Mouse (Mus musculus) forebrain, embryonic 14.5 days (tissue): ENCODE measurements around the gene Rdh12. TPM values are rescaled to one million over a fixed set of nuclear protein-coding genes. Genes with fewer than 3 reads are reported as not detected.
"Not testable (repeated sequence)": the region's sequence is repeated elsewhere in the genome, so short reads cannot be mapped to it uniquely, and the experiment has no call there.

Experiments used
- ATAC-seq: fragments of 200-750 bp; cut with Nextera tagmentation; 2 replicates; pipeline ENCODE4 v1.8.0; 2017; ENCODE audit warnings: mild to moderate bottlenecking, moderate library complexity
- DNase-seq: peaks from one replicate; pipeline ENCODE4 v3.0.0-alpha.2; 2015; ENCODE audit warnings: low spot score
- H3K27ac ChIP-seq: fragments of 300-500 bp; sonication (generic); 2 replicates; pipeline ENCODE4 v1.5.1; 2014; ENCODE audit warnings: low read depth, mild to moderate bottlenecking, control low read depth, low read length, moderate library complexity
- H3K27me3 ChIP-seq: fragments of 300-500 bp; sonication (generic); replicated peaks from 2 replicates; pipeline ENCODE4 v1.6.1; 2014; ENCODE audit warnings: low read length, control low read depth, mixed read lengths; ENCODE audit not compliant: control insufficient read depth, insufficient read depth
- H3K36me3 ChIP-seq: fragments of 300-500 bp; sonication (generic); 2 replicates; pipeline ENCODE4 v1.6.1; 2014; ENCODE audit warnings: low read length, control low read depth; ENCODE audit not compliant: control insufficient read depth, insufficient read depth
- H3K4me1 ChIP-seq: fragments of 300-500 bp; sonication (generic); 2 replicates; pipeline ENCODE4 v1.6.1; 2014; ENCODE audit warnings: antibody characterized with exemption, low read length, control low read depth; ENCODE audit not compliant: control insufficient read depth, insufficient read depth
- H3K4me2 ChIP-seq: fragments of 300-500 bp; sonication (generic); 2 replicates; pipeline ENCODE4 v1.6.1; 2014; ENCODE audit warnings: mild to moderate bottlenecking, control low read depth, low read length
- H3K4me3 ChIP-seq: fragments of 300-500 bp; sonication (generic); 2 replicates; pipeline ENCODE4 v1.5.1; 2014; ENCODE audit warnings: low read depth, low read length, control low read depth
- H3K9ac ChIP-seq: fragments of 300-500 bp; sonication (generic); 2 replicates; pipeline ENCODE4 v1.6.1; 2014; ENCODE audit warnings: mild to moderate bottlenecking, low read length, control low read depth, moderate library complexity
- H3K9me3 ChIP-seq: fragments of 300-500 bp; sonication (generic); replicated peaks from 2 replicates; pipeline ENCODE4 v1.6.1; 2016; ENCODE audit warnings: low read length, control low read depth, mixed read lengths; ENCODE audit not compliant: control insufficient read depth
- WGBS: fragments of 180-500 bp; shearing (Covaris S2); extraction: QIAGEN DNeasy Blood & Tissue Kit; methylation state at CpG from one replicate; pipeline ENCODE4 v1.1.7; 2014; 5-methylcytosine and 5-hydroxymethylcytosine counted together
- polyA plus RNA-seq: library from polyadenylated mRNA; unstranded; fragments of >200 nt; fragmentation: Nextera tagmentation; extraction: Ambion mirVana; gene quantifications from 2 replicates; pipeline ENCODE4 v1.2.1, GENCODE M21; 2014

Gene Rdh12
- polyA plus RNA-seq, 1 experiment from 2014 or later: 0.89 TPM

DNA sequence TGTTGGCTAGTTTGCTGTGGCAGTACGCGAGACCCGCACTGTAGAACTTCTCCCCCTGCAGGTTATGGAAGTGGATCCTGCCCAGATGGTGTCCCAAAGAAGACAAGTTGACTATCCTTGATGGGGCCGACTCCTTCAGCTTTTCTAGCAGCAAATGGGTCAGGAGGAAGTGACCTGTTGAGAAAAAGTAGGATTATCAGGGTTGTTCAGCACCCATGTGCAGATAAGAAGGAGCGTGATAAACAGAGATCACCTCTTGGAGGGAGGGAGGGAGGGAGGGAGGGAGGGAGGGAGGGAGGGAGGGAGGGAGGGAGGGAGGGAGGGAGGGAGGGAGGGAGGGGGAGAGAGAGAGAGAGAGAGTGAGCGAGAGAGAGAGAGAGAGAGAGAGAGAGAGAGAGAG lies 23.6 kb upstream of the Rdh12 start:
- not testable (repeated sequence) for H3K9ac ChIP-seq, DNase-seq, H3K4me2 ChIP-seq, H3K9me3 ChIP-seq, H3K4me1 ChIP-seq, H3K4me3 ChIP-seq, ATAC-seq, H3K27ac ChIP-seq, H3K27me3 ChIP-seq
- WGBS: 96% methylated on average over 5 of the region's 6 CpGs
- H3K36me3 ChIP-seq: peaks cover 72% of the 10 kb centered on the region

DNA sequence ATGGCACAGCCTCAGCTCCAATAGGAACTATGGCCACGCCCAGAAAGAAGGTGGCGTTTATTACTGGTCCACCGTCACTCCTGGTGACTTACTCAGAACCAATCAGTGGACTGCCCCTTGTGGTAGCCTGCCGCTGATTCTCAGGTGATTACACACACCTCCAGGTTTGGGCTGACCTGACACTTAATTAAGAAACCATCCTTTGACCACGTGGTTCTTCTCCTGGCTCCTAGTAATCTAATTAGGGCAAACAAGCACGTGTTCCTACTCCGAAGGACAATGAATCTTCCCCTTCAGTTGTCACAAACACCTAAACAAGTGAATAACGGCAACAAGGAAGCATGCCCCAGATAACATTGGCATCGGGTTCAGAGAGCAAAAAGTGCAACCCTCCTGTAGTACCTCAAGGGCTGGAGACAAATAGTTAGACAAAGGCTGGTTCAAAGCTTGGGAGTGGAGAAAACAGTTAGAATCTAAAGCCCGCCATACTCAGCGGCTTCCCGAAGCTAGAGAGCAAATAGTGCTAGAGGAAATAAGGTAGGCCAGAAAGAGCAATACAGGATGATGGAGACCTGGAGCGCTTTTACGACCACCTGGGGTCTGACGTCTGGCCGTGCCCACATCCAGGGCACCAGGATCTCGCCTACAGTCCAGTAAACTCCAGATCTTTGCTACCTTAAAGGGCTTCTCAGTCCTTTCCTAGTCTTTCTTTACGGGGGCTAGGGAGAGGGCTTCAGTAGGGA lies 17.6 kb upstream of the Rdh12 start:
- under 1% methylated on average over 18 of the region's 18 CpGs for WGBS
- peak; percentile 91 for DNase-seq

DNA sequence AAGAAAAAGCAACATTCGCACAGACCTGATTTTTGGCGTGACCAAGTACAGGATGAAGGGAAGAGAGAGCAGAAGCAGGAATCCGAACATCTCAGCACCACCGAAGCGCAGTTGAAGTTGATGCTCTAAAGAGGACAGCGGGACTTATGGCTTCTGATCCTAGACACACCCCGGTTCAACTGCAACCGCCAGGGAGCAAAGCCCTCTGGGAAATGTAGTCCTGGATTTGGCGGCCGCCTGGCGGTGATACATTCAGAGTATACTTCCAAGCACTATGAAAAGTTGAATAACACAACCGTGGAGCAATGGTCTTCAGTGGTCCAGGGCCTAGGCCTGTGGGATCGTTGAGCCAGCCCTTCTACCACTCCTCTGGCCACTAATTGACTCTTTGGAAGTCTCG lies 17.0 kb upstream of the Rdh12 start:
- Histone ChIP-seq H3K27me3 (no peaks in the 10 kb centered on the region), H3K4me2 (peak overlapping the region; percentile 86), H3K36me3 (peaks cover 17% of the 10 kb centered on the region), H3K27ac (peak overlapping the region; percentile 66; the same call in 1 of the 2 replicates), H3K9ac (peak overlapping the region; percentile 78), H3K4me3 (peak overlapping the region; percentile 70), H3K4me1 (peaks cover 7% of the 10 kb centered on the region; the same call in 1 of the 2 replicates), H3K9me3 (no peaks in the 10 kb centered on the region)
- DNase-seq: peak; percentile 94
- 6% methylated on average over 14 of the region's 14 CpGs for WGBS
- ATAC-seq: peak; percentile 92

More for the DNA sequence above, 17.6 kb upstream of the Rdh12 start:
- peak; percentile 91 for ATAC-seq
- Histone ChIP-seq H3K4me2 (peak overlapping the region; percentile 86), H3K9ac (peak overlapping the region; percentile 78), H3K4me1 (peaks cover 7% of the 10 kb centered on the region; the same call in 1 of the 2 replicates), H3K27ac (peak overlapping the region; percentile 66), H3K9me3 (no peaks in the 10 kb centered on the region), H3K27me3 (no peaks in the 10 kb centered on the region), H3K4me3 (peak overlapping the region; percentile 70), H3K36me3 (peaks cover 23% of the 10 kb centered on the region)

DNA sequence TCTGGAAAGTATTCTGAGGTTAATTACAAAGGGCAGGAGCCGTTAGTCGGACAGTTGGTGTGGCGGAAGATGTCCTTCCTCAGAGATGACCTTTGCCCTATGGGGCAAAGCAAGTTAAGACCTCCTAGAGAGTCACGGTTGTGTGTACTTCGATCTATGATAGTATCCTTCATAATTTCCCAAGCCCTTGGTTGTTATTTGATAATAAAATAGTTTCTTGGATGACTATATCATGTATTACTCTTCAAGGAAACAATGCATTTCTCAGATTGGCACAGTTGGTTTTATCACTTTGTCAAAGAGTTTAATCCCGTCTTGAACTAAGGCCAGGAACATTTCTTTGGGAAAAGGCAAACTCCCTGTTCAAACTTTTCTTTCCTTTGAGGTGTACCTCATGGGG lies 16.5 kb upstream of the Rdh12 start, which contains the start of gene Rdh11:
Gene Rdh11, minus strand, starts transcription at position 101 of the 400 bp plus-strand sequence.
- Histone ChIP-seq H3K27me3 (no peaks in the 10 kb centered on the region), H3K4me1 (peaks cover 7% of the 10 kb centered on the region; the same call in 1 of the 2 replicates), H3K4me2 (peak within 1 kb of the TSS; percentile 86), H3K9ac (peak within 1 kb of the TSS; percentile 78), H3K4me3 (peak within 1 kb of the TSS; percentile 70), H3K27ac (peak within 1 kb of the TSS; percentile 66), H3K9me3 (no peaks in the 10 kb centered on the region), H3K36me3 (peaks cover 12% of the 10 kb centered on the region)
- DNase-seq (no peak), ATAC-seq (no peak)
- 70% methylated on average over 6 of the region's 6 CpGs for WGBS

DNA sequence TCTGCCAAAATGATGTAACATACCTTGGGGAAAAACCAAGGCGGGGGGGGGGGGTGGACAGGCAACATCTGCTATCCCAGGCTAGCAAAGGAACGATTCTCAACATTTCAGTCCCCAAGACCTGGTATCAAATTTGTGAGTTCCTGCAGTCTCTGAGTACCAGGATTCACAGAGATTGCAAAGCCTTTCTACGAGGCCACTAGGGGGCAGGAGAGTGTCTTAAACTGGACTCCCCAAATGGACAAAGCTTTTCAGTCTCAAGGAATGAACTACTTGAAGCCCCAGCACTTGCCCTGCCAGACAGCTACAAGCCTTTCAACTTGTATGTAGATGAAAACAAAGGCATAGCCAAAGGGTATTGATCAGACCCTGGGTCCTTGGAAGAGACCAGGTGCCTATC lies 15.3 kb upstream of the Rdh12 start:
- Histone ChIP-seq H3K27ac (no peak overlapping the region), H3K4me2 (no peak overlapping the region), H3K27me3 (no peaks in the 10 kb centered on the region), H3K9me3 (no peaks in the 10 kb centered on the region), H3K4me1 (peaks cover 7% of the 10 kb centered on the region; the same call in 1 of the 2 replicates), H3K36me3 (no peaks in the 10 kb centered on the region; the same call in 1 of the 2 replicates), H3K9ac (no peak overlapping the region), H3K4me3 (no peak overlapping the region)
- ATAC-seq (no peak), DNase-seq (peak; percentile 64)
- WGBS: 3% methylated on average over 3 of the region's 3 CpGs

DNA sequence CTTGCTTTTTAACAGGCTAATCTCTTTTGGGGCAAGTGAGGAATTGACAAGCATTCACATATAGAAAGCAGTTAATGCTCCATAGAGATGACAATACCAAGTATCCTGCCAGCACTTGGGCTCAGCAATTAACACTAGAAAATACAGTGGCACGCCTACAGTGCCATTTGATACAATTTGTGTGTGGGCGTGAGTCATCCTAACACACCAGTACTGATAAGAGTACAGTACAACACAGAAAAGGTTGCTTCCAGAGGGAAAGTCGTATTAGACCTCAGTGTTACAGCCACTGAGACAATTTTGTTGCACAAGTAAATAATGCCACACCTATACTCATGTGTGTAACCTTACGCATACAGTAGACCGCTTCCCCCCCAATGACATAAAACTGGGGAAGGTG lies 11.6 kb upstream of the Rdh12 start:
- ATAC-seq: no peak

DNA sequence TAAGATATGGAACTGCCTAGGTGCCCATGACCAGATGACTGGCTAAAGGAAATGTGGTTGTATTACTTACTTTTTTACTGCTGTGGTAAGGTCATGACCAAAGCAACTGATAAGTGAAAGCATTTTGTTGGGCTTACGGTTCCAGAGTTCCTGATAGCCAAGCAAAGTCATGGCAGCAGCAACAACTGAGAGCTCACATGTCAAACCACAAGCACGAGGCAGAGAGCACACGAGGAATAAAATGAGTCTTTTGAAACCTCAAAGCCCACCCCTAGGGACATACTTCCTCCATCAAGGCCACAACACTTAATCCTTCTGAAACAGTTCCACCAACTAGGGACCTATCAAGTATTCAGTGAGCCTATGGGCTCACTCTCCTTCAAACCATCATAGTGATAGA lies 6.8 kb upstream of the Rdh12 start:
- no peak for ATAC-seq
- Histone ChIP-seq H3K36me3 (no peaks in the 10 kb centered on the region), H3K27ac (no peak overlapping the region), H3K4me3 (no peak overlapping the region), H3K9me3 (no peaks in the 10 kb centered on the region), H3K4me1 (no peaks in the 10 kb centered on the region), H3K9ac (no peak overlapping the region), H3K4me2 (no peak overlapping the region), H3K27me3 (no peaks in the 10 kb centered on the region)
- 82% methylated on average over 3 of the region's 3 CpGs for WGBS
- DNase-seq: no peak

More for the DNA sequence above, 11.6 kb upstream of the Rdh12 start:
- 87% methylated on average over 5 of the region's 5 CpGs for WGBS
- Histone ChIP-seq H3K4me3 (no peak overlapping the region), H3K9ac (no peak overlapping the region), H3K9me3 (no peaks in the 10 kb centered on the region), H3K4me2 (no peak overlapping the region), H3K27ac (no peak overlapping the region), H3K4me1 (no peaks in the 10 kb centered on the region), H3K36me3 (no peaks in the 10 kb centered on the region), H3K27me3 (no peaks in the 10 kb centered on the region)
- DNase-seq: no peak

DNA sequence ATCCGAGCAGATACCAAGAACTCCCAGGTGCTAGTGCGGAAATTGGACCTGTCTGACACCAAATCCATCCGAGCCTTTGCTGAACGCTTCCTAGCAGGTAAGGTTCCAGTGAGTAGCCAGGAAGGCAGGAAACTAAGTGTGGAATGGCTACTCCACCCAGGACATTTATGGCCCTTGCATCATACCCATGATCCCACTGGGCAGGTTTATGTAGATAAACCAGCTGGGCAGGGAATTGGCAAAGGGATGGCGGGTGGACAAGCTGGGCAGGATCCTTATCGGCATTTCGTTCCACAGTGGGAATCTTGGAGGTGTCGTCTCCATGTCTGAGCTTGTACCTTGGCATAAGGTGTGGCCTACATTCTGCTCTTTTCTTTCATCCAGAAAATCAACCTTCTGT lies 2.7 kb downstream of the Rdh12 start:
- H3K4me2 ChIP-seq: no peak overlapping the region
- ATAC-seq: no peak
- no peaks in the 10 kb centered on the region for H3K36me3 ChIP-seq
- no peaks in the 10 kb centered on the region for H3K4me1 ChIP-seq
- H3K27me3 ChIP-seq: no peaks in the 10 kb centered on the region
- no peak overlapping the region for H3K9ac ChIP-seq
- no peak overlapping the region for H3K27ac ChIP-seq
- no peak for DNase-seq
- no peaks in the 10 kb centered on the region for H3K9me3 ChIP-seq
- H3K4me3 ChIP-seq: no peak overlapping the region
- WGBS: 91% methylated on average over 8 of the region's 8 CpGs

DNA sequence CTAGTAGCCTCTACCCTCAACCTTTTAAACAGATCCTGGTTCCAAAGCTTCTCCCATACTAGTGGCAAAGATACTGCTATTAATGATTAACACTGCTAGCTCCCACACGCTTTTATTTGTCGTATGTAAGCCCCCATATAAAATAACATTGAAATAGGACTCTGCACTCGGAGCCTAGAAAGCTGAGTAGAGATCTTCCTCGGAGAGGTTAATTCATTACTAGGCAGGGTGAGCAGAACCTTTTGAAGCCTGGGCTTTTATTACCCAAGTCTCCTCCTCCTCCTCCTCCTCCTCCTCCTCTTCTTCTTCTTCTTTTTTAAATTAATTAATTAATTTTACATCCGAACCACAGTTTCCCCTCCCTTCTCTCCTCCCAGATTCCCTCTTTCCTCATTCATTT lies 8.8 kb downstream of the Rdh12 start:
- H3K4me1 ChIP-seq: no peaks in the 10 kb centered on the region
- no peak overlapping the region for H3K9ac ChIP-seq
- 75% methylated on average over 5 of the region's 5 CpGs for WGBS
- no peak overlapping the region for H3K27ac ChIP-seq
- H3K4me3 ChIP-seq: no peak overlapping the region
- H3K36me3 ChIP-seq: no peaks in the 10 kb centered on the region
- no peak for ATAC-seq
- no peaks in the 10 kb centered on the region for H3K9me3 ChIP-seq
- no peak overlapping the region for H3K4me2 ChIP-seq
- DNase-seq: no peak
- H3K27me3 ChIP-seq: no peaks in the 10 kb centered on the region
